Mouse (Mus musculus): ENCODE measurements around the gene Olfr323. TPM values are rescaled to one million over a fixed set of nuclear protein-coding genes. Genes with fewer than 3 reads are reported as not detected.

Olfr323 gene
- polyA plus RNA-seq (2015; fragmentation: Nextera tagmentation; extraction: Ambion mirVana): not detected in 2 replicates

GRCm38 (mm10) chr11:58630401-58630800 is at the start of gene Olfr323:
Gene Olfr323, minus strand, starts transcription at chr11:58630501.

GRCm38 (mm10) chr11:58658596-58658995 is 28.3 kb upstream of the Olfr323 start, which contains the start of gene Olfr322:
Gene Olfr322, plus strand, starts transcription at chr11:58658782.

GRCm38 (mm10) chr11:58640272-58640867 is 10.1 kb upstream of the Olfr323 start, which contains the start of gene Trim58:
Gene Trim58, plus strand, starts transcription at chr11:58640465.

GRCm38 (mm10) chr11:58615975-58616374 is 14.3 kb downstream of the Olfr323 start, which contains the start of gene 2210407C18Rik:
Gene 2210407C18Rik, minus strand, starts transcription at chr11:58616075.

GRCm38 (mm10) chr11:58594814-58595213 is 35.5 kb downstream of the Olfr323 start, which contains the start of gene Olfr324:
Gene Olfr324, plus strand, starts transcription at chr11:58595114.

GRCm38 (mm10) chr11:58577430-58577829 is 52.9 kb downstream of the Olfr323 start, which contains the start of gene Olfr325:
Gene Olfr325, plus strand, starts transcription at chr11:58577730.

Other genes with a start within 250 kb of the Olfr323 start
- gene 1810065E05Rik, start 209.4 kb downstream of the Olfr323 start, polyA plus RNA-seq (2015; fragmentation: Nextera tagmentation; extraction: Ambion mirVana): not detected in 2 replicates
- not detected in 2 replicates for gene Gm12253, start 197.9 kb downstream of the Olfr323 start, polyA plus RNA-seq (2015; fragmentation: Nextera tagmentation; extraction: Ambion mirVana)
- not detected in 2 replicates for gene Lypd9, start 177.6 kb downstream of the Olfr323 start, polyA plus RNA-seq (2015; fragmentation: Nextera tagmentation; extraction: Ambion mirVana)
- gene Olfr30, start 168.2 kb downstream of the Olfr323 start, polyA plus RNA-seq (2015; fragmentation: Nextera tagmentation; extraction: Ambion mirVana): not detected in 2 replicates
- gene Olfr332, start 137.9 kb downstream of the Olfr323 start, polyA plus RNA-seq (2015; fragmentation: Nextera tagmentation; extraction: Ambion mirVana): not detected in 2 replicates
- gene Olfr331, start 127.9 kb downstream of the Olfr323 start, polyA plus RNA-seq (2015; fragmentation: Nextera tagmentation; extraction: Ambion mirVana): not detected in 2 replicates
- gene Olfr330, start 95.7 kb downstream of the Olfr323 start, polyA plus RNA-seq (2015; fragmentation: Nextera tagmentation; extraction: Ambion mirVana): not detected in 2 replicates
- not detected in 2 replicates for gene Olfr329-ps, start 84.1 kb downstream of the Olfr323 start, polyA plus RNA-seq (2015; fragmentation: Nextera tagmentation; extraction: Ambion mirVana)
- gene Olfr328, start 74.9 kb downstream of the Olfr323 start, polyA plus RNA-seq (2015; fragmentation: Nextera tagmentation; extraction: Ambion mirVana): 0.07 TPM in 1 of 2 replicates, not detected in the other
- not detected in 2 replicates for gene Olfr224, start 59.9 kb downstream of the Olfr323 start, polyA plus RNA-seq (2015; fragmentation: Nextera tagmentation; extraction: Ambion mirVana)
- gene Olfr325, start 52.8 kb downstream of the Olfr323 start, polyA plus RNA-seq (2015; fragmentation: Nextera tagmentation; extraction: Ambion mirVana): not detected in 2 replicates
- not detected in 2 replicates for gene Olfr324, start 35.4 kb downstream of the Olfr323 start, polyA plus RNA-seq (2015; fragmentation: Nextera tagmentation; extraction: Ambion mirVana)
- gene 2210407C18Rik, start 14.4 kb downstream of the Olfr323 start, polyA plus RNA-seq (2015; fragmentation: Nextera tagmentation; extraction: Ambion mirVana): 0.14 and 0.19 TPM in 2 replicates
- gene Trim58, start 10.0 kb upstream of the Olfr323 start, polyA plus RNA-seq (2015; fragmentation: Nextera tagmentation; extraction: Ambion mirVana): 12.8 and 13.1 TPM in 2 replicates
- 0.04 TPM in 2 replicates for gene Olfr322, start 28.3 kb upstream of the Olfr323 start, polyA plus RNA-seq (2015; fragmentation: Nextera tagmentation; extraction: Ambion mirVana)
- not detected in 2 replicates for gene Olfr320, start 50.6 kb upstream of the Olfr323 start, polyA plus RNA-seq (2015; fragmentation: Nextera tagmentation; extraction: Ambion mirVana)
- not detected in 2 replicates for gene Olfr319, start 68.7 kb upstream of the Olfr323 start, polyA plus RNA-seq (2015; fragmentation: Nextera tagmentation; extraction: Ambion mirVana)
- not detected in 2 replicates for gene Olfr318, start 93.5 kb upstream of the Olfr323 start, polyA plus RNA-seq (2015; fragmentation: Nextera tagmentation; extraction: Ambion mirVana)
- not detected in 2 replicates for gene Olfr317, start 108.7 kb upstream of the Olfr323 start, polyA plus RNA-seq (2015; fragmentation: Nextera tagmentation; extraction: Ambion mirVana)
- not detected in 2 replicates for gene Olfr316, start 122.2 kb upstream of the Olfr323 start, polyA plus RNA-seq (2015; fragmentation: Nextera tagmentation; extraction: Ambion mirVana)
- gene Olfr315, start 142.7 kb upstream of the Olfr323 start, polyA plus RNA-seq (2015; fragmentation: Nextera tagmentation; extraction: Ambion mirVana): not detected in 2 replicates
- gene Olfr314, start 152.5 kb upstream of the Olfr323 start, polyA plus RNA-seq (2015; fragmentation: Nextera tagmentation; extraction: Ambion mirVana): not detected in 2 replicates
- gene Fam183b, start 171.5 kb upstream of the Olfr323 start, polyA plus RNA-seq (2015; fragmentation: Nextera tagmentation; extraction: Ambion mirVana): not detected in 2 replicates
- gene Olfr313, start 184.5 kb upstream of the Olfr323 start, polyA plus RNA-seq (2015; fragmentation: Nextera tagmentation; extraction: Ambion mirVana): not detected in 2 replicates
- gene Olfr312, start 198.7 kb upstream of the Olfr323 start, polyA plus RNA-seq (2015; fragmentation: Nextera tagmentation; extraction: Ambion mirVana): not detected in 2 replicates
- not detected in 2 replicates for gene Olfr311, start 208.8 kb upstream of the Olfr323 start, polyA plus RNA-seq (2015; fragmentation: Nextera tagmentation; extraction: Ambion mirVana)
- gene Gm12258, start 216.7 kb upstream of the Olfr323 start, polyA plus RNA-seq (2015; fragmentation: Nextera tagmentation; extraction: Ambion mirVana): 2.7 and 3.0 TPM in 2 replicates
- gene 2810021J22Rik, start 236.7 kb upstream of the Olfr323 start, polyA plus RNA-seq (2015; fragmentation: Nextera tagmentation; extraction: Ambion mirVana): 2.2 and 4.1 TPM in 2 replicates